Comparison of ENCODE assay signal across 17 mouse cellular contexts in the genomic region with DNA sequence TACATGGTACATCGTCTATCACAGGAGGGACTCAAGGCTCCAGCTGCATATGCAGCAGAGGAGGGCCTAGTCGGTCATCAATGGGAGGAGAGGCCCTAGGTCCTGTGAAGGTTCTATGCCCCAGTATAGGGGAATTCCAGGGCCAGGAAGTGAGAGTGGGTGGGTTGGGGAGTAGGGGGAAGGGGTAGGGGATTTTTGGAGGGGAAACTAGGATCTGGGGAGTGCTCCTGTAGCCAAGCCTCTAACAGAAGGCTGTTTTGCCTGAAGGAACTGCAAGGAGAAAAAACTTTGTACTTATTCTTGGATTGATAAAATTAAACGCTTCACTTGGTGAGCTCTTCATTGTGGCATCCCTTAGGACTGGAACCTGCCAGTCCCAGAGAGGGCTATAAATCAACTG. TPM values are rescaled to one million over a fixed set of nuclear protein-coding genes. Genes with fewer than 3 reads are reported as not detected.
DNase-seq lines count a peak whose midpoint lies in the region; TF ChIP-seq lines count a peak whose summit lies in the region.
"Had no signal": no experiment of that assay in that cellular context is flagged by ENCODE, and none has a peak within 500 bp of the region (broad histone marks: within the 10 kb centered on the region; RNA-seq: fewer than 3 reads in every experiment).

No protein-coding gene starts in this region.

- peak overlapping the region; percentile 1; the same call in 1 of the 2 replicates for H3K9ac ChIP-seq in CH12.LX (ENCODE audit: insufficient read depth, low read depth)

- dilution Hi-C loops in CH12.LX (cut with MboI; ENCODE audit: extremely low pct_ligation_motif_present, extremely low pct_unique_long_range_greater_than_20kb, low sequenced_read_pairs) = no loop called here

- peak; percentile 27; the same call in 1 of the 2 replicates for TF ChIP-seq EP300 in CH12.LX (IDR thresholded peaks at IDR 0.05; ENCODE audit: low read length)

- H3K4me1 ChIP-seq in CH12.LX (ENCODE audit: control insufficient read depth in 1 of 2, insufficient read depth in 2 of 2) = peaks cover 27 to 62% of the 10 kb centered on the region in 2 experiments

- DNase-seq in heart, adult 11 months = peak; percentile 54
- DNase-seq in heart, postnatal 36 days = no peak
- no peak for DNase-seq in CH12.LX (ENCODE audit: extremely low read depth)
- no peak for DNase-seq in layer of hippocampus, postnatal 10 days (ENCODE audit: low spot score in 2 of 2)
- DNase-seq: adrenal gland, adult 2 months; adrenal gland, adult 8-10 months; adrenal gland, postnatal 10 days; adrenal gland, postnatal 14 days; adrenal gland, postnatal 25 days; adrenal gland, postnatal 36 days; B cell, adult 2 months; cerebellum, adult 11 months; cerebellum, adult 11-12 months; cerebellum, adult 18-20 months; cerebellum, adult 2 months had no signal

- no peaks in the 10 kb centered on the region for H3K27me3 ChIP-seq in CH12.LX (replicated peaks)
- H3K27me3 ChIP-seq: Patski had no signal

- no peak for TF ChIP-seq RAD21 in CH12.LX (IDR thresholded peaks at IDR 0.05; ENCODE audit: low read depth, low read length)

- H3K27ac ChIP-seq in CH12.LX (ENCODE audit: insufficient read depth, low read depth) = peak overlapping the region; percentile 21; the same call in 1 of the 2 replicates

- no peak overlapping the region; the same call in 1 of the 2 replicates for H3K4me2 ChIP-seq in CH12.LX (ENCODE audit: insufficient read depth, low read depth, poor library complexity, severe bottlenecking)

- TF ChIP-seq CTCF in CH12.LX (conservative IDR thresholded peaks at IDR 0.05 in 1 of 2, IDR thresholded peaks at IDR 0.05 in 1 of 2; ENCODE audit: low read depth in 2 of 2, low read length in 2 of 2) = no peak

- TF ChIP-seq POLR2A in CH12.LX (IDR thresholded peaks at IDR 0.05; ENCODE audit: low read depth, low read length) = no peak

- in situ Hi-C loops in CH12.LX (cut with MboI; ENCODE audit: low pct_ligation_motif_present, low pct_unique_long_range_greater_than_20kb, low sequenced_read_pairs) = loop anchor here (25.0 kb wide), 1 partner anchor 649 kb away; no protein-coding TSS in a partner anchor

- intact Hi-C loops in heart, postnatal 36 days (cut with DNase I) = no loop called here

- no peaks in the 10 kb centered on the region for H3K36me3 ChIP-seq in CH12.LX (replicated peaks in 1 of 2; ENCODE audit: control insufficient read depth in 1 of 2, insufficient read depth in 1 of 2, low read length in 1 of 2)
- H3K36me3 ChIP-seq: G1E had no signal

- no peaks in the 10 kb centered on the region for H3K79me2 ChIP-seq in CH12.LX (replicated peaks; ENCODE audit: control insufficient read depth, extremely low read depth, insufficient read depth, poor library complexity, severe bottlenecking)

- H3K4me3 ChIP-seq in CH12.LX (replicated peaks in 1 of 3; ENCODE audit: low read depth in 2 of 3, low read length in 2 of 3, poor library complexity in 1 of 3) = no peak overlapping the region

- peaks cover 9% of the 10 kb centered on the region for H3K9me3 ChIP-seq in CH12.LX (replicated peaks; ENCODE audit: low read length)
- H3K9me3 ChIP-seq: G1E had no signal

TF ChIP-seq in CH12.LX, 34 proteins besides CTCF, POLR2A, EP300 and RAD21:
- TF ChIP-seq JUND (conservative IDR thresholded peaks at IDR 0.05; ENCODE audit: low read depth, low read length) (no peak), ETS1 (conservative IDR thresholded peaks at IDR 0.05; ENCODE audit: low read depth, low read length) (peak; percentile 32; the same call in 1 of the 2 replicates), ZMIZ1 (IDR thresholded peaks at IDR 0.05; ENCODE audit: low read depth, low read length) (no peak), IRF4 (IDR thresholded peaks at IDR 0.05; ENCODE audit: low read depth, low read length) (peak; percentile 57; the same call in 1 of the 2 replicates)

RNA-seq across cellular contexts. Expression of a gene that starts 30.5 kb away (rescaled TPM):
- total RNA-seq in heart, postnatal 36 days (2021) = 10 to 100 TPM; 31.7 to 58.7 TPM
- 18.2 and 22.6 TPM in 2 replicates for total RNA-seq in CH12.LX (2012; rRNA removed)
- 16.5 and 19.6 TPM in 2 replicates for total RNA-seq in CH12.LX (2014; rRNA removed)
- polyA plus RNA-seq in CH12.LX (2012; ENCODE audit: insufficient read length, low read depth) = 31.6 and 32.6 TPM in 2 replicates
- 10 to 100 TPM; 38.9 to 40.4 TPM for total RNA-seq in layer of hippocampus, postnatal 10 days (2021)

RNA-seq across cellular contexts. Expression of a gene that starts 39.5 kb away (rescaled TPM):
- total RNA-seq in heart, postnatal 36 days (2021) = 10 to 100 TPM; 42.1 to 51.2 TPM
- total RNA-seq in CH12.LX (2012; rRNA removed) (20.0 and 20.4 TPM in 2 replicates), CH12.LX (2014; rRNA removed) (71.4 and 72.1 TPM in 2 replicates)
- polyA plus RNA-seq in CH12.LX (2012; ENCODE audit: insufficient read length, low read depth) = 23.2 and 26.5 TPM in 2 replicates
- 100 to 1,000 TPM; 128 to 135 TPM for total RNA-seq in layer of hippocampus, postnatal 10 days (2021)
